Mouse (Mus musculus): ENCODE measurements around the gene Tmem159.

Tmem159 gene

GRCm38 (mm10) chr7:120145191-120145590 is 43.0 kb downstream of the Tmem159 start, which contains the start of gene Zp2:
Zp2 (minus strand) TSS chr7:120145291.
- DNase-seq, result no peak

GRCm38 (mm10) chr7:120150257-120150656 is 48.1 kb downstream of the Tmem159 start:
- DNase-seq, result peak; percentile 13

GRCm38 (mm10) chr7:120150898-120151297 is 48.7 kb downstream of the Tmem159 start:
- DNase-seq, result no peak

GRCm38 (mm10) chr7:120156841-120157409 is 54.8 kb downstream of the Tmem159 start:
- DNase-seq, result peak; percentile 61

- peak; percentile 95 for DNase-seq
Observed at GRCm38 (mm10) chr7:120157575-120158061, 55.5 kb downstream of the Tmem159 start.

- DNase-seq, result peak; percentile 91
Observed at GRCm38 (mm10) chr7:120158121-120158613, 56.0 kb downstream of the Tmem159 start.

- no peak for DNase-seq
Observed at GRCm38 (mm10) chr7:120163581-120164251, 61.6 kb downstream of the Tmem159 start.

Measured in retina, postnatal 1 day (tissue).